Mouse (Mus musculus): Measurements from ENCODE around the gene Ppp1r14c. TPM values are rescaled to one million over a fixed set of nuclear protein-coding genes. Genes with fewer than 3 reads are reported as not detected.

Ppp1r14c gene
- polyA plus RNA-seq, 1 experiment: 0.38 TPM

GRCm38 (mm10) chr10:3513947-3514346 is 148.1 kb downstream of the Ppp1r14c start:
- 82% methylated on average over 6 of the region's 6 CpGs for WGBS
- Histone ChIP-seq H3K36me3 (ENCODE audit: control insufficient read depth, insufficient read depth, low read length) (no peaks in the 10 kb centered on the region), H3K27ac (ENCODE audit: insufficient read depth, low read depth, low read length) (no peak overlapping the region), H3K4me3 (ENCODE audit: insufficient read depth, low read depth, low read length) (no peak overlapping the region), H3K27me3 (replicated peaks; ENCODE audit: control insufficient read depth, insufficient read depth, low read length) (no peaks in the 10 kb centered on the region), H3K4me1 (ENCODE audit: control insufficient read depth, insufficient read depth, low read length) (no peaks in the 10 kb centered on the region)
- TF ChIP-seq POLR2A (IDR thresholded peaks at IDR 0.05; ENCODE audit: low read depth, low read length) (no peak), CTCF (conservative IDR thresholded peaks at IDR 0.05; ENCODE audit: insufficient read depth, insufficient read length, low read depth, low read length) (no peak)
- DNase-seq: no peak

Other genes starting within 250 kb of the Ppp1r14c start
- not detected in 2 replicates for gene H60c, start 98.3 kb upstream of the Ppp1r14c start, polyA plus RNA-seq (2012; rRNA removed)
- gene Iyd, start 174.2 kb downstream of the Ppp1r14c start, polyA plus RNA-seq (2012; rRNA removed): 28.1 and 30.7 TPM in 2 replicates

Measured in kidney, adult 2 months (tissue).